Mouse (Mus musculus) hindbrain, embryonic 10.5 days (tissue): ENCODE measurements around the gene Gm17542. TPM values are rescaled to one million over a fixed set of nuclear protein-coding genes. Genes with fewer than 3 reads are reported as not detected.

ENCODE experiments used
- DNase-seq: peaks from one replicate; pipeline ENCODE4 v3.0.0-alpha.2; 2017; ENCODE audit warnings: low spot score
- H3K27ac ChIP-seq: fragments of 300-500 bp; sonication (generic); 2 replicates; pipeline ENCODE4 v1.5.1; 2016; ENCODE audit warnings: mild to moderate bottlenecking, moderate library complexity
- H3K27me3 ChIP-seq: fragments of 300-500 bp; sonication (generic); 2 replicates; pipeline ENCODE4 v1.6.1; 2016; ENCODE audit warnings: mild to moderate bottlenecking; ENCODE audit not compliant: poor library complexity, insufficient read depth, severe bottlenecking
- H3K36me3 ChIP-seq: fragments of 300-500 bp; sonication (generic); 2 replicates; pipeline ENCODE4 v1.6.1; 2016; ENCODE audit warnings: mild to moderate bottlenecking, moderate library complexity
- H3K4me1 ChIP-seq: fragments of 300-500 bp; sonication (generic); replicated peaks from 2 replicates; pipeline ENCODE4 v1.6.1; 2016; ENCODE audit warnings: mild to moderate bottlenecking
- H3K4me3 ChIP-seq: fragments of 300-500 bp; sonication (generic); 2 replicates; pipeline ENCODE4 v1.5.1; 2016; ENCODE audit warnings: mild to moderate bottlenecking, moderate library complexity
- H3K9me3 ChIP-seq: fragments of 300-500 bp; sonication (generic); 2 replicates; pipeline ENCODE4 v1.6.1; 2016; ENCODE audit warnings: mild to moderate bottlenecking, moderate library complexity
- WGBS: fragments of 180-500 bp; shearing (Covaris S2); methylation state at CpG from one replicate; pipeline ENCODE4 v1.1.7; 2016; 5-methylcytosine and 5-hydroxymethylcytosine counted together
- polyA plus RNA-seq: library from polyadenylated mRNA; unstranded; fragments of >200 nt; fragmentation: Nextera tagmentation; extraction: Ambion mirVana; gene quantifications from 2 replicates; pipeline ENCODE4 v1.2.1, GENCODE M21; 2016

Gene Gm17542
- polyA plus RNA-seq, 1 experiment from 2014 or later: not detected

GRCm38 (mm10) chr10:58673278-58674061, 44.5 kb downstream of the Gm17542 start:
- peak overlapping the region; percentile 66 for H3K27ac ChIP-seq
- H3K9me3 ChIP-seq: no peaks in the 10 kb centered on the region
- H3K27me3 ChIP-seq: peaks cover 15% of the 10 kb centered on the region
- H3K4me1 ChIP-seq: peaks cover 22% of the 10 kb centered on the region
- peak overlapping the region; percentile 16; the same call in 1 of the 2 replicates for H3K4me3 ChIP-seq
- 41% methylated on average over 15 of the region's 15 CpGs for WGBS
- no peaks in the 10 kb centered on the region for H3K36me3 ChIP-seq
- DNase-seq: peak; percentile 77

- peaks cover 15% of the 10 kb centered on the region for H3K27me3 ChIP-seq
- no peaks in the 10 kb centered on the region for H3K9me3 ChIP-seq
- H3K4me3 ChIP-seq: peak overlapping the region; percentile 16; the same call in 1 of the 2 replicates
- H3K36me3 ChIP-seq: no peaks in the 10 kb centered on the region
- peaks cover 22% of the 10 kb centered on the region for H3K4me1 ChIP-seq
- WGBS: 49% methylated on average over 10 of the region's 10 CpGs
- H3K27ac ChIP-seq: peak overlapping the region; percentile 66
- peak; percentile 18 for DNase-seq
These were observed 45.3 kb downstream of the Gm17542 start for GRCm38 (mm10) chr10:58672557-58673277.

- WGBS: 88% methylated on average over 5 of the region's 5 CpGs
- Histone ChIP-seq H3K36me3 (no peaks in the 10 kb centered on the region), H3K4me3 (no peak overlapping the region), H3K4me1 (peaks cover 1% of the 10 kb centered on the region; the same call in 1 of the 2 replicates), H3K27me3 (no peaks in the 10 kb centered on the region), H3K9me3 (no peaks in the 10 kb centered on the region), H3K27ac (0 out of 2 replicates have a peak overlapping the region, but pooled peaks have one; percentile 16)
- DNase-seq: no peak
These were observed 54.1 kb downstream of the Gm17542 start for GRCm38 (mm10) chr10:58663868-58664267.

Other genes with a start within 250 kb of the Gm17542 start
- 12.6 and 14.4 TPM in 2 replicates for gene Ccdc138, start 220.3 kb downstream of the Gm17542 start, polyA plus RNA-seq
- 0.08 and 0.20 TPM in 2 replicates for gene Edar, start 42.6 kb downstream of the Gm17542 start, polyA plus RNA-seq
- gene Sh3rf3, start 95.1 kb upstream of the Gm17542 start, polyA plus RNA-seq: 0.75 and 1.1 TPM in 2 replicates